Mouse (Mus musculus) activated CD4-positive, CD25-positive, alpha-beta regulatory T cell (primary cell): ENCODE results near the gene Myo7a. TPM values are rescaled to one million over a fixed set of nuclear protein-coding genes. Genes with fewer than 3 reads are reported as not detected.

ENCODE experiments used
- polyA plus RNA-seq, 2 experiments: library from polyadenylated mRNA; unstranded; fragments of 100-300 nt; shearing (Covaris generic); gene quantifications; one replicate each; pipeline ENCODE4 v1.2.1; 2017

Myo7a gene
- polyA plus RNA-seq: 1 to 10 TPM; 1.4 to 1.6 TPM

DNA sequence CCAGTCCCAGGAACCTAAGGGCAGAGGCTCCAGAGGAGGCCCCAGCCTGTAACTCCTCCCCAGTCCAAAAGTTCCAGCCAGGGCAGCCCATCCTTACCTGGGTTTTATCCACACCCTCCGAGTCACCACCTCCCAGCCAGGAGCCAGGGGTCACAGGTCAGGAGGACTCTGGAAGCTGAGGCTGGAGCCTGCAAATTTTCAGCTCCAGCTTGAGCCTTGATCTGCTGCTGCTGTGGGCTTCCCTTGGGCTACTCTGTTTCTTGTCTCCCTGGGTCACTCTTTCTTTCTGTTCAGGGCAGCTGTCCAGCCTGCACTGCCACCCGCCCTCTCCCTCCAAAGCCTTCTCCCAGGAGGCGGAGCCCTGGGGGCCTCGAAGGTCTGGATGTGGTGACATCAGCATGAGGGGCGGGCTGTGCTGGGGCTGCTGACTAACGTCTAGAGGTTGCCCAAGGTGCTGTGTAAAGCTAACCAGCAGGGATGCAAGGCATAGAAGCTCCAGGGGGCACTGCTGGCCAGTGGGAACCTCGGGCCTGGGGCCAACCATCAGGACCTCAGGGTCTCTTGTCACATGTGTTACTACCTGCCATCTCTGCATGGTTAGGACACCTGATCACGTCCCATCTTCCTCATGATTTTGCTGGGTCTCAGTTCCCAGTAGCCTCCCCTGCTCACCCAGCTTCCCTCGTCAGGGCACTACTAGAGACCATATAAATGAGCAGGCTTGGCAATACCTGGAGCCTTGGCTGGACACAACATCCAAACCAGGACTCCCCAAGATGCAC, at the start of gene Myo7a:
TSS of gene Myo7a (minus strand) at position 346 of the 782 bp plus-strand sequence.

GRCm38 (mm10) chr7:98145402-98145801, 26.1 kb upstream of the Myo7a start, which contains the start of gene Omp:
Omp (minus strand) TSS chr7:98145502.

Other genes starting within 250 kb of the Myo7a start
- gene Gdpd4, start 199.6 kb downstream of the Myo7a start, polyA plus RNA-seq: not detected
- not detected for gene Omp, start 26.0 kb upstream of the Myo7a start, polyA plus RNA-seq
- 1 to 10 TPM; 1.0 to 2.9 TPM for gene Capn5, start 58.8 kb upstream of the Myo7a start, polyA plus RNA-seq
- not detected for gene B3gnt6, start 80.0 kb upstream of the Myo7a start, polyA plus RNA-seq
- 1 to 10 TPM; 8.3 to 9.0 TPM for gene Acer3, start 201.7 kb upstream of the Myo7a start, polyA plus RNA-seq
- gene Tsku, start 241.8 kb upstream of the Myo7a start, polyA plus RNA-seq: under 1 TPM in 1 of 2 experiments, not detected in 1; 0.06 TPM